Mouse (Mus musculus) heart, postnatal 0 days (tissue): ENCODE measurements around the gene Gpr39. TPM values are rescaled to one million over a fixed set of nuclear protein-coding genes. Genes with fewer than 3 reads are reported as not detected.

Experiments used
- ATAC-seq: fragments of 200-750 bp; cut with Nextera tagmentation; 2 replicates; pipeline ENCODE4 v1.8.0; 2017; ENCODE audit warnings: low read depth, moderate number of reproducible peaks, moderate library complexity; ENCODE audit not compliant: insufficient read depth
- DNase-seq: peaks from one replicate; pipeline ENCODE4 v3.0.0-alpha.2; 2016; ENCODE audit warnings: low spot score
- H3K27ac ChIP-seq: fragments of 300-500 bp; sonication (generic); 2 replicates; pipeline ENCODE4 v1.5.1; 2014; ENCODE audit warnings: low read depth, mild to moderate bottlenecking
- H3K27me3 ChIP-seq: fragments of 300-500 bp; sonication (generic); 2 replicates; pipeline ENCODE4 v1.6.1; 2014; ENCODE audit warnings: low read length, mixed read lengths; ENCODE audit not compliant: control insufficient read depth, insufficient read depth
- H3K36me3 ChIP-seq: fragments of 300-500 bp; sonication (generic); replicated peaks from 2 replicates; pipeline ENCODE4 v1.6.1; 2014; ENCODE audit warnings: low read length, mixed read lengths; ENCODE audit not compliant: control insufficient read depth, insufficient read depth
- H3K4me1 ChIP-seq: fragments of 300-500 bp; sonication (generic); 2 replicates; pipeline ENCODE4 v1.6.1; 2014; ENCODE audit warnings: antibody characterized with exemption; ENCODE audit not compliant: control insufficient read depth, insufficient read depth
- H3K4me2 ChIP-seq: fragments of 300-500 bp; sonication (generic); 2 replicates; pipeline ENCODE4 v1.6.1; 2014; ENCODE audit warnings: low read depth, mild to moderate bottlenecking, low read length, moderate library complexity
- H3K4me3 ChIP-seq: fragments of 300-500 bp; sonication (generic); 2 replicates; pipeline ENCODE4 v1.5.1; 2014; ENCODE audit warnings: low read depth, low read length
- H3K9ac ChIP-seq: fragments of 300-500 bp; sonication (generic); replicated peaks from 2 replicates; pipeline ENCODE4 v1.6.1; 2014; ENCODE audit warnings: low read depth, low read length, mixed read lengths
- H3K9me3 ChIP-seq: fragments of 300-500 bp; sonication (generic); replicated peaks from 2 replicates; pipeline ENCODE4 v1.6.1; 2016; ENCODE audit warnings: low read length; ENCODE audit not compliant: control insufficient read depth
- CTCF ChIP-seq: IDR thresholded peaks from 2 replicates; pipeline ENCODE4 v1.5.1; 2016; ENCODE audit warnings: antibody characterized with exemption, control low read depth, low read depth
- EP300 ChIP-seq: IDR thresholded peaks from 2 replicates; pipeline ENCODE4 v1.6.1; 2016; ENCODE audit warnings: antibody characterized with exemption, low read depth
- WGBS: fragments of 180-500 bp; shearing (Covaris S2); extraction: QIAGEN DNeasy Blood & Tissue Kit; methylation state at CpG from one replicate; pipeline ENCODE4 v1.1.7; 2014; 5-methylcytosine and 5-hydroxymethylcytosine counted together
- polyA plus RNA-seq: library from polyadenylated mRNA; unstranded; fragments of >200 nt; fragmentation: Nextera tagmentation; extraction: Ambion mirVana; gene quantifications from 2 replicates; pipeline ENCODE4 v1.2.1, GENCODE M21; 2015
- total RNA-seq: library from RNA; depleted of rRNA; stranded (reverse); fragments of >200 nt; gene quantifications from 2 replicates; pipeline ENCODE4 v1.2.3, GENCODE M21; 2014; ENCODE audit warnings: low replicate concordance

The Gpr39 gene
- total and polyA plus RNA-seq, 2 experiments from 2014 or later = 0.27 to 1.1 TPM

GRCm38 (mm10) chr1:125649056-125649455 lies 27.7 kb upstream of the Gpr39 start:
- DNase-seq = peak; percentile 33
- no peak overlapping the region for H3K4me3 ChIP-seq
- ATAC-seq = peak; percentile 52
- H3K9ac ChIP-seq = no peak overlapping the region
- H3K9me3 ChIP-seq = no peaks in the 10 kb centered on the region
- H3K4me2 ChIP-seq = no peak overlapping the region
- H3K36me3 ChIP-seq = no peaks in the 10 kb centered on the region
- H3K27ac ChIP-seq = peak overlapping the region; percentile 39
- TF ChIP-seq EP300 = 0 out of 2 replicates have a peak, but pooled peaks have one; percentile 23
- no peak for TF ChIP-seq CTCF
- H3K27me3 ChIP-seq = no peaks in the 10 kb centered on the region
- H3K4me1 ChIP-seq = peaks cover 15% of the 10 kb centered on the region
- WGBS = 56% methylated on average over 3 of the region's 3 CpGs

- Histone ChIP-seq H3K9ac (no peak overlapping the region), H3K27me3 (no peaks in the 10 kb centered on the region), H3K36me3 (no peaks in the 10 kb centered on the region), H3K4me1 (peaks cover 26% of the 10 kb centered on the region), H3K9me3 (no peaks in the 10 kb centered on the region; the same call in 1 of the 2 replicates), H3K27ac (peak overlapping the region; percentile 78), H3K4me2 (no peak overlapping the region), H3K4me3 (no peak overlapping the region)
- no peak for DNase-seq
- TF ChIP-seq CTCF (no peak), EP300 (peak; percentile 47; the same call in 1 of the 2 replicates)
- WGBS = 21% methylated on average over 1 of the region's 1 CpGs
- ATAC-seq = peak; percentile 72
These were observed 23.8 kb upstream of the Gpr39 start for GRCm38 (mm10) chr1:125652836-125653594.

GRCm38 (mm10) chr1:125657416-125657815 lies 19.4 kb upstream of the Gpr39 start:
- no peak for TF ChIP-seq CTCF
- TF ChIP-seq EP300 = no peak
- no peak overlapping the region for H3K4me2 ChIP-seq
- H3K4me3 ChIP-seq = no peak overlapping the region
- DNase-seq (no peak), ATAC-seq (no peak)
- H3K4me1 ChIP-seq = peaks cover 24% of the 10 kb centered on the region
- H3K27me3 ChIP-seq = no peaks in the 10 kb centered on the region
- H3K27ac ChIP-seq = no peak overlapping the region
- H3K9me3 ChIP-seq = no peaks in the 10 kb centered on the region; the same call in 1 of the 2 replicates
- WGBS = 86% methylated on average over 5 of the region's 5 CpGs
- no peaks in the 10 kb centered on the region for H3K36me3 ChIP-seq
- H3K9ac ChIP-seq = no peak overlapping the region

- Histone ChIP-seq H3K4me2 (no peak overlapping the region), H3K27ac (no peak overlapping the region), H3K9ac (no peak overlapping the region), H3K36me3 (no peaks in the 10 kb centered on the region), H3K4me1 (peaks cover 16% of the 10 kb centered on the region; the same call in 1 of the 2 replicates), H3K9me3 (no peaks in the 10 kb centered on the region; the same call in 1 of the 2 replicates), H3K27me3 (no peaks in the 10 kb centered on the region), H3K4me3 (no peak overlapping the region)
- DNase-seq (no peak), ATAC-seq (no peak)
- TF ChIP-seq CTCF (no peak), EP300 (no peak)
- 64% methylated on average over 4 of the region's 4 CpGs for WGBS
These were observed 16.6 kb upstream of the Gpr39 start for GRCm38 (mm10) chr1:125660151-125660550.

- DNase-seq = no peak
- H3K27me3 ChIP-seq = no peaks in the 10 kb centered on the region
- H3K9ac ChIP-seq = no peak overlapping the region
- no peak for ATAC-seq
- no peaks in the 10 kb centered on the region for H3K36me3 ChIP-seq
- H3K4me2 ChIP-seq = no peak overlapping the region
- TF ChIP-seq EP300 (no peak), CTCF (no peak)
- no peak overlapping the region for H3K4me3 ChIP-seq
- WGBS = 95% methylated on average over 4 of the region's 4 CpGs
- no peak overlapping the region for H3K27ac ChIP-seq
- H3K4me1 ChIP-seq = peaks cover 16% of the 10 kb centered on the region; the same call in 1 of the 2 replicates
- H3K9me3 ChIP-seq = no peaks in the 10 kb centered on the region
These were observed 15.9 kb upstream of the Gpr39 start for GRCm38 (mm10) chr1:125660901-125661300.
